Mouse (Mus musculus) adrenal gland, postnatal 36 days (tissue): Measurements from ENCODE around the gene Hsd17b11. TPM values are rescaled to one million over a fixed set of nuclear protein-coding genes. Genes with fewer than 3 reads are reported as not detected.
A peak's percentile ranks its signal among the peaks of the same experiment; 100 is the strongest.

ENCODE experiments used
- DNase-seq, 2 experiments: peaks; one replicate each; pipeline ENCODE4 v3.0.0; 2021; ENCODE audit warnings: mixed read lengths in 1 of 2
- long read RNA-seq, 2 experiments: library from polyadenylated mRNA; stranded (forward); transcript quantifications; one replicate each; pipeline ENCODE4 v2.0.0; 2021; ENCODE audit warnings: borderline sequencing depth in 2 of 2
- total RNA-seq, 2 experiments: library from RNA; stranded (reverse); gene quantifications; 2 replicates each; pipeline ENCODE4 v1.2.3; 2021

The Hsd17b11 gene
- 10 to 100 TPM; 50.4 to 80.2 TPM for total RNA-seq
- long read RNA-seq, experiment 1, partial matches to known transcripts: 0 of 29 reads
- long read RNA-seq, experiment 1, other reads (novel, unspliced or antisense): 27 of 29 reads
- long read RNA-seq, experiment 2, partial matches to known transcripts: 3 of 5 reads
- long read RNA-seq, experiment 2, other reads (novel, unspliced or antisense): 0 of 5 reads

- DNase-seq: peak; percentile 92 to 93
Measured at GRCm38 (mm10) chr5:104021597-104022378, at the start of gene Hsd17b11. TSS of gene Hsd17b11 (minus strand) at chr5:104021919.

DNA sequence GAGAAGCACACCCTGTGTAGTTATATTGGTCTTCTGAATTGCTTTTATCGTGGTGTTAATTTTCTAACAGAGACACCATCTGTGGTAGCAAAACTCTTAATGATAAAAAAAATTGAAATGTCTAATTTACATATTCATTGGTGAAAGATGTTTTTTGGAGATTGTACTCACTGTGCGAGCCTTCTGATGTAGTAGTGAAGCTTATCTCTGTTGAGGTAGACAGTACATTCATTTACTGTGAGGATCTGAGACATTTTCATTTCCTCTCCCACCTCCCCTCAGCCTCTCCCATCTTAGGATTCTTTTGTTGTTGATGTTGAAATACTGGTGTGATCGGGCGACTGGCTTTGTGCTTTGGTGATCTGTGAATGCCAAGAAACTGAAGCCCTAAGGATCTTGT, 49.3 kb upstream of the Hsd17b11 start:
- DNase-seq: no peak

- DNase-seq: peak in 1 of 2 experiments; percentile 21
Measured at GRCm38 (mm10) chr5:104068751-104069150, 47.0 kb upstream of the Hsd17b11 start.

DNA sequence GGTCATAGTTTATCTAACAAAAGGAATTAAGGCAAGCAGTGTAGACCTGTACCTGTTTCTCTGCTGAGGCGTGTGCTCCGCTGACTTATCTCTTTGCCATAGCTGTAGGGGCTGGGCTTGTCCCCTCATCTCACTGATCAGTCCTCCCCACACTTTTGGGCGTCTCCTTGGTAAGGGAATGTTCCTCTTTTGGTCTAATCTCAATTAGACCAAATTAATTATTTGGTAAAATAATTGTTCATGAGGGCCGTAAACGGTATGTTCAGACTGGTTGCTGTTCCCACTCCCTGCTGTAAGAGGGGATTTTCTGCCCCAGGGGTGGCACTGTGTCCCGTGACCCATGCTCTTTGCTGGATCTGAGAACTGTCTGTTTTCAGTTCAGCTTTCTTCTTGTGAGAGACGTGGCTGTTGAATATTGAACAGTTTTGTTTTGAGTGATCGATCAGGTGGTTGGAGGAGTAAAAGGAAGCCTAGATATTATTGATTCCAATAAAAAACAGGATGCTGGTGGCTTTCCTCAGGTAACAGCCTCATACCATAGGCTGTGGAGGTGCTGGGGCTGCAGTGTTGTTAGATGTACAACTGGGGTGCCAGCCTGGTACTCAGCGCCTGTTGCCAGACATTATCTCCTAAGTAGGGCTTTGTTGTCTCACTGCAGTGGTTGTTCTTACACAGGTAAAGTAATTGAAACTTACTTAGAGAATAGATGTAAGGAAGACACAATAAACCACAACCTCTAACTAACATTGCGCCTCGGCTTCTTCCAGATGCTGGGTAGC, 41.2 kb upstream of the Hsd17b11 start:
- no peak for DNase-seq

DNA sequence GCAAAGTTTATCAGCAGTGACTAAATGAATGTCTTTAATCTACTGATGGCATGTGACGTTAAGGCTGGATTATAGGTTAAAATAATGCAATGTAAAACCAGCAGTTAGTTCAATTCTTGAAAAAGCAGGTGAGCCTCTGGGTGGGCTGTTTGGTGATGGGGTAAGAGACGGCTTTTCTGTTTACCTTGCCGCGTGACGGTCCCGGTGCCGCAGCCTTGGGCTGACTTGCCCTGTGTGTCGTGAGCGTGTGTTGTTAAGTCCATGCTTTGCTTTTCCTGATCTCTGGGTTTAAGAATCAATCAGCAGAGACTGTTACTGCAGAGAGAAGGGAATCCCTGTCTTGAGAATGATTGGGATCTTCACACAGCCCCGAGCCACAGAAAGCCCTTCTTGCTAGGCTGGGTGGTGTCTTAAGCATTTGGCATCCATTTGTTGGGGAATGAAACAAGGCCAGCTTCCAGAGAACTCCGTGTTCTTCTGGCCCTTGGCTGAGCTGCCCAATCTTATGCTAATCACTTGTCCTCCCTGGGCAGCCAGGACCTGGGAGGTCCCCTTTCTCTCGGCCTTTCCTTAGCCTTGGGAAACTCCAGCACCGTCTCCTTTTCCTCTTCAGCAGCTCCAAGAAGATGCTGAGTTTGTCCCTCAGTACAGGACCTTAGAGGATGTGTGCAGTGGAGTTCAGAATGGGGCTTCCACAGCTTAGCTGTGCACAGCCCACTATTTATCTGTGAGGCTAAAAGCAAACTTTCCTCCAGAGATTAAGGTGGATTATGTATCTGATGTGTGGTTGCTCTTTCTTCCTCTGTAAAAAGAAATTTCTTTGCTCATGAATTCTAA, 40.4 kb upstream of the Hsd17b11 start:
- no peak for DNase-seq

GRCm38 (mm10) chr5:104060429-104060828, 38.7 kb upstream of the Hsd17b11 start:
- no peak for DNase-seq

DNA sequence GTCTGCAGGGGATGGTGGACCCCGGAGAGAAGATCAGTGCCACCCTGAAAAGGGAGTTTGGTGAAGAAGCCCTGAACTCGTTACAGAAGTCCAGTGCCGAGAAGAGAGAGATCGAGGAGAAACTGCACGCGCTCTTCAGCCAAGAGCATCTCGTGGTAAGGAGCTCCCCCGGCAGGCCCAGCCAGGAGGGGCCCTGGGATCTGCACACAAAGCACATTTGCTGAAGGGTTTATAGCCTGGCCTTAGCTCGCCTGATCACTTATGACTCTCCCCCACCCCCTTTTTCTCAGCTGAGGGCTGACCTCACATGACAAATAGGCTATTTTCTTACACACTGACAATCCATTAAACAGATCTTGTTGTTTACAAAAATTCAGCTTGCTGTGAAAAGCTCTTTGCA, 37.9 kb upstream of the Hsd17b11 start:
- no peak for DNase-seq

DNA sequence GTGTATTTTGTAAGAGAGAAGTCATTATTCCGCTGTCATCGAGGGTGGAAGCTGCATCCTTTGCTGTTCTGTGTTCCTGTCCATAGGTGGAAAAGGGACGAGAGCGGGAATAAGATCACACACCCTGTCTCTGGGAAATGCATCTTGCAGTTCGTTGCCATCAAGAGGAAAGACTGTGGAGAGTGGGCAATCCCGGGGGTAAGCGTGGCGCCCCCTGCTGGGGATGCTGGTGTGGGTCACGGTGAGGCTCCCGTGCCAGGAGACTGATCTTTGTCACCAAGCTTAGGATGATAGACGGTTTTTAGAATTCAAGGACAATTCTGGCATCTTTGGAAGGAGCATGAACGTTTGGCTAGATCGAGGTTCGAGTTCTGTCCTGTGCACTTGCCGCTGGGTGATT, 36.3 kb upstream of the Hsd17b11 start:
- peak; percentile 57 to 72 for DNase-seq

DNA sequence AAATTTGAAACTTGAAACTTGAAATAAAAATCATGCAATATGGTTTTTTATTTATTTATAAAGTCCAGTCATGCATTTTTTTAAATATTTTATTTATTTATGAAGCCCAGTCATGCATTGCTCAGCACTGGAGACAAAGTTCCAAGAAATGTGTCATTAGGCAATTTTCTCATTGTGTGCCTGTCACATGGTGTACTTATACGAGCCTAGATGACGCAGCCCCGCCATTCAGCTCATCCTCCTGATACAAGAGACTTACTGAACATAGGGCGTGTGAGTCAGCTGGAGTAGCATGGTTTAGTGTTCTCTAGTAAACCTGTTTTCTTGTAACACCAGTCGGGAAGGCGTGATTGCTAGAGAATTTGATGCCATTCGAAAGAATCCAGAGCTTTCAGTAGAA, 34.6 kb upstream of the Hsd17b11 start:
- peak; percentile 50 to 55 for DNase-seq

DNA sequence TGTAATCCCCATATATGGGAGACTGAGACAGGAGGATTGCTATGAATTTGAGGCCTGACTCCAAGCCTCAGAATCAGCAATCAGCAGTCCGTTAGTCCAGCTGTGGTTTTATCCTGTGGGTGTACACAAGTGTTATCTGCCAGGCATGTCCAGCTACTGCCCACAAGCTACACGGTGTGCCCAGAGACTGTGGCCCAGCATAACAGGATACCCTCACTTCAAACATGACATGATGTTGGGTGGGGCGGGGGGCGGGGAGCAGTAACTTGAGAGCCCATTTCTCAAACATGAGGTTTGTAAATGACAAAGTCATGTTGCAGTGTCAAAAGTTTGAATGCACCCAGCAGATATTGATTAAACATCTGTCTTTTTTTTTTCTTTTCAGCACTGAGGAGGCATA, 34.1 kb upstream of the Hsd17b11 start:
- no peak for DNase-seq

DNA sequence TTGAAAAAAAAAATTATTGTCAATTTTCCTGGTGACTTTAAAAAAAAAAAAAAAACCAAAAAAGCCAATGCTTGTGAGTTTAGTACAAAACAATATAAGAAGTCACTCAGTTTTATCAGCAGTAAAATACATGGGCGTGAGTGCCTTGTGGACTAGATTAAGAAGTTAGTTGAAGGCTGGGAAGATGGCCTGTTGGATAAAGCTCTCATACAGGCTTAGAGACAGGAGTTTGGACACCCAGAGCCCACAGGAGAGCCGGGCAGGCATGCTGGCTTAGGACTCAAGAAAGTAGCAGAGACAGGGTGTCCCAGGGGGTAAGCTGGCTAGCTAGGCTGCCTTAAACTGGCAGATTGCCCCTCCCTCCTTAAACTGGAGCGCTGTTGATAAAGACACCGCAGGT, 33.2 kb upstream of the Hsd17b11 start:
- DNase-seq: no peak

DNA sequence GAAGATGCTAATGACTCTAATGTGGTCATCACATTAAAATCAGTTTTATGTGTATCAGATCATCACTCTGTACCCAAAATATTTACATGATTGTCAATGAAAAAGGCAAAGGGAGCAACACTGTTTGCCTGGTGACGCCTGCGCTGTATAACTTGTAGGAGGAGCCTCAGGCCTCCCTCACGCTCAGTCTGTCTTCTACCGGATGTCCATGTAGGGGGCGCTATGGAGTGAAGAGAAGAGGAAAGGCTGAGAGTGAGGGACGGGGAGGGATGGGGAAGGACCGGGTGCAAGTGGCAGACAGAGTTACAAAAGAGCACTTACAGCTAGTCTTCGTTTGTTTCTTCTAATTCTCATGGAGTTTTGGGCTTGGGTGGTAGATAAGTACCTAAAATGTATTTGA, 31.2 kb upstream of the Hsd17b11 start:
- DNase-seq: peak in 1 of 2 experiments; percentile 25

- DNase-seq: no peak
Measured at GRCm38 (mm10) chr5:104048139-104048538, 26.4 kb upstream of the Hsd17b11 start.

- DNase-seq: peak; percentile 19 to 23
Measured at GRCm38 (mm10) chr5:104047200-104048105, 25.7 kb upstream of the Hsd17b11 start.

- DNase-seq: peak; percentile 99
Measured at GRCm38 (mm10) chr5:104046256-104047199, 24.8 kb upstream of the Hsd17b11 start, which contains the start of gene Nudt9. TSS of gene Nudt9 (plus strand) at chr5:104046306.

DNA sequence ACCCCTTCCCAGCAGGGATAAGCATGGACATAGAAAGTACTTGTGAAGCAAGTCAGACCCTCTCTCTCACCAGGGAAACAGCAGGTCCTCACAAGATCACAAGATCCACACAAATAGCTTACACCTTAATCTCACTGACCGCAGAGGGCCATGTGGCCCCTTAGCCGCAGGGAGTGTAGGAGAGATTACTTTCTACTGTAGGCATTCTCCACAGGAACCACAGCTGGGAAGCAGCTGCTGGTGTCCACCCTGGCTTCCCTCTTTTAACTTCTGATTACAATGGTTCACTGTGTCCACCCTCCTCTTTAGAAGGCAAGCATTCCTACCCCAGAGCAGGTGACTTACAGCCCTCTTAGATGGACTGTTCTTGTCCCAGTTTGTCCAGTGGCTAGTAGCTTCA, 22.0 kb upstream of the Hsd17b11 start:
- DNase-seq: no peak

- DNase-seq: no peak
Measured at GRCm38 (mm10) chr5:104042906-104043305, 21.2 kb upstream of the Hsd17b11 start.

- DNase-seq: peak; percentile 47 to 65
Measured at GRCm38 (mm10) chr5:104039154-104039932, 17.6 kb upstream of the Hsd17b11 start.

DNA sequence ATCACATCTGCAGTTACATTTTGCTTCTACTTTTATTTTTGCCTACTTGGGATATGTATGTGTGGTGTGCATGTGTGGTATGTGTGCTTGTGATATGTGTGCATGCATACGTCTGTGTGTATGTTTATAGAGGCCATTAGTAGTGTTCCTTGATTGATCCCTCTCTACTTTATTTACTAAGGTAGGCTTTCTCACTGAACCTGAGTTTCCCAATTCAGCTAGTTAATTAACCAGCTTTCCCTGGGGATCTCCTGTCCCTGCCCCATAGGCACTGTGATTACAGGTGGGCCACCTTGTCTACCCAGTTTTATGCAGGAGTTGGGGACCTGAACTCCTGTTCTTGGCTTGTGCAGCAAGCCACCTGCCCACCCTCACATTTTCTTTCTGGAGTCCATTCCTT, 15.0 kb upstream of the Hsd17b11 start:
- no peak for DNase-seq
